Mouse (Mus musculus): ENCODE measurements around the gene Prl3d2.
"Not testable (repeated sequence)": the region's sequence is repeated elsewhere in the genome, so short reads cannot be mapped to it uniquely, and the experiment has no call there.

Gene Prl3d2

DNA sequence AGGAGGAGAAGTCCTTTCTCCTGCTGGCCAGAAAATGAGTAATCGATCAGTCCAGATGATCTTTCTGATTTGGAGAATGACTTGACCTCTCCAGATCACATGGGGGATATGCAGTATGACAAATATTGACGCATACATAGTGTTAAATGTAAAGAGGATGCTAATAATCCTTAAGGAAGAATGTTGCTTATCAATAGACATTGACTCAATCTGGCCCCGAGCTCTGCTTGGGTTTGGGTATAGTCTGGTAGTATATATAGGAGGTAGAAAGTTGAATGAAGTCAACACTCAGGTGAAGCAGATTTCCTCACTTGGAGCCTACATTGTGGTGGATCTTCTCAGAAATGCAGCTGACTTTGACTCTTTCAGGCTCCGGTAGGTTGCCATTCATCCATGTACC lies at the start of gene Prl3d2:
Gene Prl3d2 (plus strand): TSS at position 301 of the 400 bp plus-strand sequence.
- DNase-seq (ENCODE audit: low spot score), result not testable (repeated sequence)

DNA sequence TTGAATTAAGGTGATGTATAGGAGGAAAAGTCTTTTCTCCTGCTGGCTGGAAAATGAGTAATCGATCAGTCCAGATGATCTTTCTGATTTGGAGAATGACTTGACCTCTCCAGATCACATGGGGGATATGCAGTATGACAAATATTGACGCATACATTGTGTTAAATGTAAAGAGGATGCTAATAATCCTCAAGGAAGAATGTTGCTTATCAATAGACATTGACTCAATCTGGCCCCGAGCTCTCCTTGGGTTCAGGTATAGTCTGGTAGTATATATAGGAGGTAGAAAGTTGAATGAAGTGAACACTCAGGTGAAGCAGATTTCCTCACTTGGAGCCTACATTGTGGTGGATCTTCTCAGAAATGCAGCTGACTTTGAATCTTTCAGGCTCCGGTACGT lies 27.6 kb upstream of the Prl3d2 start, which contains the start of gene Prl3d1:
Gene Prl3d1 (plus strand): TSS at position 301 of the 400 bp plus-strand sequence.
- DNase-seq (ENCODE audit: low spot score), result not testable (repeated sequence)

- no peak for DNase-seq (ENCODE audit: low spot score)
These were observed 26.8 kb downstream of the Prl3d2 start for GRCm38 (mm10) chr13:27148264-27148663.

DNA sequence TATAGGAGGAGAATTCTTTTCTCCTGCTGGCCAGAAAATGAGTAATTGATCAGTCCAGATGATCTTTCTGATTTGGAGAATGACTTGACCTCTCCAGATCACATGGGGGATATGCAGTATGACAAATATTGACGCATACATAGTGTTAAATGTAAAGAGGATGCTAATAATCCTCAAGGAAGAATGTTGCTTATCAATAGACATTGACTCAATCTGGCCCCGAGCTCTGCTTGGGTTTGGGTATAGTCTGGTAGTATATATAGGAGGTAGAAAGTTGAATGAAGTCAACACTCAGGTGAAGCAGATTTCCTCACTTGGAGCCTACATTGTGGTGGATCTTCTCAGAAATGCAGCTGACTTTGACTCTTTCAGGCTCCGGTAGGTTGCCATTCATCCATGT lies 35.0 kb downstream of the Prl3d2 start, which contains the start of gene Prl3d3:
Gene Prl3d3 (plus strand): TSS at position 301 of the 400 bp plus-strand sequence.
- DNase-seq (ENCODE audit: low spot score), result not testable (repeated sequence)

All from layer of hippocampus, adult 9-10 months (tissue).